9 mouse cellular contexts compared by ENCODE assay signal in genomic region chr13:94122703-94123592, GRCm38 (mm10).
A peak's percentile ranks its signal among the peaks of the same experiment; 100 is the strongest.
DNase-seq lines count a peak whose midpoint lies in the region; ATAC-seq and TF ChIP-seq lines count a peak whose summit lies in the region.
"Had no signal": no experiment of that assay in that cellular context is flagged by ENCODE, and none has a peak within 500 bp of the region (broad histone marks: within the 10 kb centered on the region; RNA-seq: fewer than 3 reads in every experiment).

No protein-coding gene starts in this region.

- WGBS in forebrain, postnatal 0 days: 79% methylated on average over 16 of the region's 16 CpGs
- 93% methylated on average over 16 of the region's 16 CpGs for WGBS in forebrain, embryonic 13.5 days
- 90% methylated on average over 16 of the region's 16 CpGs for WGBS in neural tube, embryonic 15.5 days

- no peak overlapping the region for H3K9ac ChIP-seq in forebrain, postnatal 0 days
- no peak overlapping the region for H3K9ac ChIP-seq in forebrain, embryonic 13.5 days
- no peak overlapping the region for H3K9ac ChIP-seq in neural tube, embryonic 15.5 days (replicated peaks)

- no peak overlapping the region for H3K4me3 ChIP-seq in forebrain, postnatal 0 days (ENCODE audit: low read depth, low read length)
- H3K4me3 ChIP-seq in forebrain, embryonic 13.5 days: no peak overlapping the region
- no peak overlapping the region for H3K4me3 ChIP-seq in layer of hippocampus, adult 2 months
- no peak overlapping the region for H3K4me3 ChIP-seq in neural tube, embryonic 15.5 days (replicated peaks)

- TF ChIP-seq CTCF in forebrain, postnatal 0 days (IDR thresholded peaks at IDR 0.05; ENCODE audit: low read depth): no peak
- TF ChIP-seq CTCF in layer of hippocampus, adult 2 months (conservative IDR thresholded peaks at IDR 0.05): no peak

- no peak overlapping the region for H3K4me2 ChIP-seq in forebrain, postnatal 0 days (ENCODE audit: low read depth)
- H3K4me2 ChIP-seq in forebrain, embryonic 13.5 days: no peak overlapping the region
- H3K4me2 ChIP-seq in neural tube, embryonic 15.5 days: no peak overlapping the region

- ATAC-seq in forebrain, postnatal 0 days: peak; percentile 63
- ATAC-seq in forebrain, embryonic 13.5 days: no peak
- no peak for ATAC-seq in monocyte, adult 5-6 weeks (replicated peaks; ENCODE audit: insufficient number of reproducible peaks, low FRiP score, low TSS enrichment, poor library complexity, severe bottlenecking)
- ATAC-seq in neural tube, embryonic 15.5 days (ENCODE audit: low FRiP score): no peak

- H3K27ac ChIP-seq in forebrain, postnatal 0 days (ENCODE audit: low read depth, low read length): no peak overlapping the region
- H3K27ac ChIP-seq in forebrain, embryonic 13.5 days: no peak overlapping the region
- 0 out of 2 replicates have a peak overlapping the region, but pooled peaks have one; percentile 23 for H3K27ac ChIP-seq in layer of hippocampus, adult 2 months
- no peak overlapping the region for H3K27ac ChIP-seq in neural tube, embryonic 15.5 days (replicated peaks)
- H3K27ac ChIP-seq: macrophage had no signal

- H3K27me3 ChIP-seq in forebrain, postnatal 0 days (ENCODE audit: insufficient read depth, low read length): no peaks in the 10 kb centered on the region
- H3K27me3 ChIP-seq in forebrain, embryonic 13.5 days: no peaks in the 10 kb centered on the region
- no peaks in the 10 kb centered on the region for H3K27me3 ChIP-seq in neural tube, embryonic 15.5 days (replicated peaks)

- H3K9me3 ChIP-seq in forebrain, postnatal 0 days (ENCODE audit: low read length): no peaks in the 10 kb centered on the region
- H3K9me3 ChIP-seq in forebrain, embryonic 13.5 days (replicated peaks): 0 out of 2 replicates have a peak, but pooled peaks cover 5% of the 10 kb centered on the region
- no peaks in the 10 kb centered on the region; the same call in 1 of the 2 replicates for H3K9me3 ChIP-seq in neural tube, embryonic 15.5 days (replicated peaks)

- DNase-seq in forebrain, postnatal 0 days: peak; percentile 35
- DNase-seq in urinary bladder, postnatal 14 days (ENCODE audit: low spot score): peak; percentile 48
- no peak for DNase-seq in urinary bladder, postnatal 10 days (ENCODE audit: low spot score)
- DNase-seq in layer of hippocampus, adult 2 months (ENCODE audit: low spot score in 2 of 2): peak; percentile 16 to 18
- no peak for DNase-seq in ovary, postnatal 10 days (ENCODE audit: low spot score)

- no peaks in the 10 kb centered on the region for H3K4me1 ChIP-seq in forebrain, postnatal 0 days (ENCODE audit: insufficient read depth)
- no peaks in the 10 kb centered on the region for H3K4me1 ChIP-seq in forebrain, embryonic 13.5 days
- no peaks in the 10 kb centered on the region for H3K4me1 ChIP-seq in neural tube, embryonic 15.5 days

- no peaks in the 10 kb centered on the region for H3K36me3 ChIP-seq in forebrain, postnatal 0 days (ENCODE audit: insufficient read depth)
- H3K36me3 ChIP-seq in forebrain, embryonic 13.5 days (ENCODE audit: poor library complexity, severe bottlenecking): no peaks in the 10 kb centered on the region
- H3K36me3 ChIP-seq in neural tube, embryonic 15.5 days: no peaks in the 10 kb centered on the region

Comparison
In these comparisons a context has a peak if more than half of its experiments do, and no peak if none do; other contexts are left out.
1. DNase-seq: peak in forebrain, postnatal 0 days (single experiment), urinary bladder, postnatal 14 days (single experiment) and layer of hippocampus, adult 2 months (2 of 2); none in urinary bladder, postnatal 10 days (single experiment) and ovary, postnatal 10 days (single experiment).